Mouse (Mus musculus): ENCODE measurements at regions not wholly inside any gene's neighbourhood (a gene's known extent, or its start where the extent isn't known, plus 50 kb on each side); places are given as distances from the start of the nearest gene placed in this dataset.
A peak's percentile ranks its signal among the peaks of the same experiment; 100 is the strongest.
"Not testable (repeated sequence)": the region's sequence is repeated elsewhere in the genome, so short reads cannot be mapped to it uniquely, and the experiment has no call there.

GRCm38 (mm10) chr8:26756452-26756851 is 220.7 kb upstream of the Zfp703 start:
- no peak for DNase-seq

GRCm38 (mm10) chr8:26760726-26761125 is 216.4 kb upstream of the Zfp703 start:
- no peak for DNase-seq

GRCm38 (mm10) chr8:26762942-26763778 is 214.0 kb upstream of the Zfp703 start:
- DNase-seq = no peak

GRCm38 (mm10) chr8:26768474-26769229 is 208.5 kb upstream of the Zfp703 start:
- no peak for DNase-seq

GRCm38 (mm10) chr8:26770424-26770886 is 206.7 kb upstream of the Zfp703 start:
- peak; percentile 20 to 42 for DNase-seq

- peak; percentile 36 to 62 for DNase-seq
Measured at GRCm38 (mm10) chr8:26778917-26779537, 198.1 kb upstream of the Zfp703 start.

- DNase-seq = peak; percentile 34 to 60
Measured at GRCm38 (mm10) chr8:26780515-26780914, 196.6 kb upstream of the Zfp703 start.

- DNase-seq = not testable (repeated sequence)
Measured at GRCm38 (mm10) chr8:26782936-26783335, 194.2 kb upstream of the Zfp703 start.

GRCm38 (mm10) chr8:26784381-26784780 is 192.7 kb upstream of the Zfp703 start:
- DNase-seq = no peak

- DNase-seq = no peak
Measured at GRCm38 (mm10) chr8:26791795-26792194, 185.3 kb upstream of the Zfp703 start.

- no peak for DNase-seq
Measured at GRCm38 (mm10) chr8:26793606-26794292, 183.4 kb upstream of the Zfp703 start.

- DNase-seq = no peak
Measured at GRCm38 (mm10) chr8:26794411-26794810, 182.7 kb upstream of the Zfp703 start.

- no peak for DNase-seq
Measured at GRCm38 (mm10) chr8:26795616-26796015, 181.5 kb upstream of the Zfp703 start.

- no peak for DNase-seq
Measured at GRCm38 (mm10) chr8:26799814-26800213, 177.3 kb upstream of the Zfp703 start.

GRCm38 (mm10) chr8:26804089-26804488 is 173.0 kb upstream of the Zfp703 start:
- no peak for DNase-seq

- peak; percentile 25 to 44 for DNase-seq
Measured at GRCm38 (mm10) chr8:26804901-26805341, 172.2 kb upstream of the Zfp703 start.

- DNase-seq = peak; percentile 34 to 60
Measured at GRCm38 (mm10) chr8:26805371-26805821, 171.7 kb upstream of the Zfp703 start.

- peak; percentile 53 to 60 for DNase-seq
Measured at GRCm38 (mm10) chr8:26808111-26808651, 168.9 kb upstream of the Zfp703 start.

GRCm38 (mm10) chr8:26808771-26809170 is 168.4 kb upstream of the Zfp703 start:
- DNase-seq = peak; percentile 45 to 65

- DNase-seq = no peak
Measured at GRCm38 (mm10) chr8:26809943-26810342, 167.2 kb upstream of the Zfp703 start.

GRCm38 (mm10) chr8:26811533-26812236 is 165.4 kb upstream of the Zfp703 start:
- no peak for DNase-seq

Data from kidney, postnatal 4 days (tissue).